Mouse (Mus musculus) gastrocnemius, adult 18-20 months (tissue): Measurements from ENCODE around the gene Slc35g2. TPM values are rescaled to one million over a fixed set of nuclear protein-coding genes. Genes with fewer than 3 reads are reported as not detected.
A peak's percentile ranks its signal among the peaks of the same experiment; 100 is the strongest.

Experiments
- DNase-seq: peaks from one replicate; pipeline ENCODE4 v3.0.0; 2021; ENCODE audit warnings: low spot score
- long read RNA-seq, 2 experiments: library from polyadenylated mRNA; stranded (forward); transcript quantifications; one replicate each; pipeline ENCODE4 v2.0.0; 2021
- total RNA-seq, 2 experiments: library from RNA; stranded (reverse); gene quantifications; 2 replicates each; pipeline ENCODE4 v1.2.3; 2021

The Slc35g2 gene
- total RNA-seq: under 1 TPM; 0.46 to 0.78 TPM
- long read RNA-seq, experiment 1: 0 reads
- long read RNA-seq, experiment 2: 0 reads

DNA sequence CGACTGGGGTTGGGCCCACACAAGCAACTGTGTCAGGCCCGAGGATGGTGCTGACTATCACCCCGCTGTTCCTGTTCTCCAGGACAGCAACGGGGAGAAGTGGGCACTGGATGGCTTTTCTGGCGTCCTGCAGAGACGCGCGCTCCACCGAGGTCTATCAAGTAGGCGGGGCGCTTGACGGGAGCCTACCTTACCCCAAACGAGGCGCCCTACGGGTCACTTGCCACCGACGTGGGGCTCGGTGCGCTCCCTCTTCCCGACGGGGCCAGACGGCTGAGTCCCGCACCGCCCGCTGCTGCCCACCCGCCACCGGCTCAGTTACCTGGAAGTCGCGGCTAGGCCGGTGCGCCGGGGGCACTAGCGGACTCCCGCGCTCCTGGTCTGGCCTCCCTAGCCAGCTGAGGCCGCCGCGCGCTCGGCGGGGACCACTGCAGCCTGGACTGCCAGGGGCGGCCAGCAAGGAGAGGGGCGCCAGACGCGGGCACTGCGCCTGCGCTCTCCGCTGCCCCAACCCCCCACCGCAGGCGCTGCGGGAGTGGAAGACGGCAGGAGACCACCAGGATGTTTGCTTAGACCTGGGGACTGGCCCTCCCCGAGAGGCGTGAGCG lies at the start of gene Slc35g2:
TSS of gene Slc35g2 (minus strand) at position 465 of the 608 bp plus-strand sequence.
- no peak for DNase-seq

DNA sequence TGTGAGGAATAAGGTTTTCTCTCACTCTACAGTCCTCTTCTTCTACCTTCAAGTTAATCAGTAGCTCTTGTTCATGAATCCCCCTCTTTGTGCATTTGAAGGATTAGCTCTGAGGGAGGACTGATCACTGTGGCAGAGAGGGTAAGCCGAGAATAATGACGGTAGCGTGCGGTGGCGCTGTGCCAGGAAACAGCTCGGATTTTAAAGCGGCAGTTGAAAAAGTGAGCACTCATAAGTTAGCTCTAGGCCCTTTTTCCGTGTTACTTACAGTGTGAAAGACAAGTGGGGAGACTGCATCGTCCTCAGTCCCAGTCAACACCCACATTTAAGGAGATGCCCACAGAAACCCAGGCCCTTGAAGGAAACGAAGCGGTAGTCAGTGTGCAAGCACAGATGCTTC lies 46.1 kb upstream of the Slc35g2 start:
- peak; percentile 12 for DNase-seq

DNA sequence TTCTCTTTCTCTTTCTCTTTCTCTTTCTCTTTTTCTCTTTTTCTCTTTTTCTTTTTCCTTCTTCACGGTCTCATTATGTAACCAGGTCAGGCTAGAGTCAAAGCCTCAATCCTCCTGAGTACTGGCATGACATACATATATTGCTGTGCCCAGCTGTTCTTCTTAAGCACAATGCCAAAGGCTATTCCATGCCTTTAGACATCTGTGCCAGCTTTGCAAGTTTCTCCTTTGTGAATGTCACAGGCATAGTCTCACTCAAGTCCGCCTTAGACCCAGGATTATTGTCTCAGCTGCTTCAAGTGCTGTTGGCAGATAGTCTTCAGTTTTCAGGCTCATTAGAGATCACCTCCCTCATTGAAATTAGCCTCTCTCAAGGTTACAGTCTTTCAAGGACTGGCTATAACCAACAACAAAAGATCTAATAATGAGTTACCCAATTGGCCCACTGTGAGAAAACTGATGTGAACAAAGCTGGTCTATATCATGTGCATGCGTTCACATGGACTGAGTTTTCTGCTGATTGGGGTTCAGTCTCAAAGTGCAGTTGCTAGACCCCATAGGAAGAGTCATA lies 42.7 kb upstream of the Slc35g2 start:
- DNase-seq: no peak

DNA sequence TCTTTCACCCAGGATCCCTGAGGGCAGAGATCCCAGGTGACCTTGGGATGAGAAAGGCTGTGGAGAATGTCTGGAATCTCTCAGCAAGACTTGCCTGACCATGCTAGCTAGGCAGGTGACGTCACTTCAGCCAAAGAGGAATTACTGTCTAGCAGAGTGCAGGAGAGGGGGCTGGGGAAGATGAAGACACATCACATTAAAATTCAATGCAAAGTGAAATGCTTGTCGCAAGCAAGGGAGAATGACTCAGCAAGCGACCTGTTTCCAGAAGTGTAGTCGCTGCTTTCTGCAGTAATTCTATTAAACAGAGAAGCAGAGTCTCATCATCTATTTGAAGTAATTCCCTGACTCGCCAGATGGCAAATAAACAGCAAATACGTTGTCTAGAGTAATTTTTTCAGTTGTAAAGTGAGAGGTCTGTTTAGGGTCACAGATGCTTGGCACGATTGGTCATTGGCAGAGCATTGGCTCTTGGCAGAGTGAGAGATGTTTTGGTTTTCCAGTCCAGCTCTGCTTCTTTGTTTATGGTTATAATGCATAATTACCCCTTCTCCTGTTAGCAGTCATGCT lies 35.2 kb upstream of the Slc35g2 start:
- DNase-seq: peak; percentile 2

DNA sequence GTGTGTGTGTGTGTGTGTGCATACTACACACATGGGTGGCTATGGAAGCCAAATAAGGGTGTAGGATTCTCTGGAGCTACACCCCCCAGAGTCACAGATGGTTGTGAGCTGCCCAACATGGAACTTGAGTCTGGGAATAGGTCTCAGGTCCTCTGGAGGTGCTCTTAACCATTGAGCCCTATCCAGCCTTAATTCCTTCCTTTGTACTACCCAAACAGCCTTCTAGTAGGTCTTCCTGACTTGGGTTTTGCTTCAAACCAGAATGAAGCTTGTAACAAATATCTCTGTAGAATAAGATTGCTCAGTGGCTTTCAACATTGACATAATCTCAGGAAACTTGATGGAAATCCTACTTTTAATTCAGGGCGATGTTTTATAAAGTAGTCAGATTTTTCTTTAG lies 34.6 kb upstream of the Slc35g2 start:
- no peak for DNase-seq

DNA sequence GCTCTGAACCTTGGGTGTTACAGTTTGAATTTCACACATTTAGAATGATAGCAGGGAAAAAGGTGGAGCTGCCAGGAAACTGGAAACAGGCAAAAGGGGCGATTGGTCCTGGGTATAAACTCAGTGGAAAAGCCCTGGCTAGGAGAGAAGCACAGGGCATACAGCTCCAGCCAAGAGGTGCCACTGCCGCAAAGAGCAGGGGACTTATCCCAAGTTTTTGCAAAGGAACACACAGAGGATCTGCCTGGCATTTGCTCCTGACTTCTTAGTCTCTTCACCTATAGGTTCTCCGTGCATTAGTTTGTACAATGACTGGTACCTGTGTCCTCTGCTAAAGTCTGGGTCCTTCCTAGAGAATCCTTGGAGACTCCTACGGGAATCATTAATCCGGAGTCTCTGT lies 32.3 kb upstream of the Slc35g2 start:
- no peak for DNase-seq

DNA sequence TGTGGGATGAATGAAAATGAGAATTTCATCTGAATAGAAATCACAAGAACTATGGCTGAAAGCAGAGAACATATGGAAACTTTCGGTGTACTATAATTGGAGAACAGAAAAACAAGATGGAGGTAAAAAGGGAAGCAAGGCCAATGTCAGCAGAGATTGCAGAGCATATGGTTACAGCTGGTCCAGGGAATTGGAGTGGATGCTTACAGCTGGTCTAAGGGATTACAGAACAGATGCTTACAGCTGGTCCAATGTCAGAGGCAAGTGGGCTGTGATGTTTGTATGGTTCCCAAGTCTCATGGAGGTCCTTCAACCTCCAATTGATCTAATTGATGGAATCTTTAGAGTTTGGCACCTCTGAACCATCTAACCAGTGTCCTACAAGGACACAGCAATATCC lies 31.2 kb upstream of the Slc35g2 start:
- DNase-seq: no peak

DNA sequence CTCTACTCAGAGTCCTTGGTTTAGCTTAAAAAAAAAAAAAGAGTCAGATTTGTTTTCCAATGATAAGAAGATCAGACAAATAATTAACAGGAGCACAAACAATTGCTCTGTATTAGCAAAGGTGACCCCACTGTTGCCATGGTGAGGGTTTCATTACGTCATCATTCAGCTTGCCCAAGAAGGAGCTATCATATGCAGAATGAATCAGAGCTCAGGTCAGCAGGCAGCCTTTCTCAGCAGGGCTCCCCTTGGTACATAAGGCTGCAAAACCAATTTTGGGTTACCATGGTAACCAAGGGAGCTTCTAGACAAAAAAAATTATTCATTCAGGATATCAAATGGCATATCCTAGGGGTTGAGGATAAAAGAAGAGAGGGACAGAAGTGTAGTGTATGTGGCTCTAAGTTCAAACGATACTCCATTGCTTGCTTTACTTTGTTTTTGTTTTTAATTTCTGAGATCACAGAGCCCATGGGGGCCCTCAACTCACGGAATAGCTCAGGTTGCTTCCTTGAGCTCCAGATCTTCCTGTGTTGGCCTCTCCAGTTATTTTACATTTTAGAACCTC lies 29.0 kb upstream of the Slc35g2 start:
- no peak for DNase-seq

DNA sequence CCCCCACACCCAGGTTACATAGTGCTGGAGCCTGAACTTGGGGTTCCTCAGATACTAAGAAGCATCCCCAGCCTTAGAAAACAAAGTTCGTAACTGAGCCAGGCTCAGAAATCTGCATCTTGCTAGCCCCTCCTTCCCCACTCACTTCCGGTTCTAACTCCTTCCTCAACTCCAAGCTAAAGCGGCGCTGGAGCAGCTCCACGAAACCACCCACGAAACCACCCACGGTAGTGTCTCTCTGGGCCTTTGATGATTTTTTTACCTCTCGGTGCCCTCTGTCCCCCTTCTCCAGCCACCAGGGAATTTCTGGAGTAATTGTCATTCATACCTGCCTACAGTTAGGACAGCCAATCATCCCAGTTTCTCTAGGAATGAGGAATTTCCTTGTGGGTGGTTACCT lies 26.7 kb upstream of the Slc35g2 start, which contains the start of gene Stag1:
TSS of gene Stag1 (plus strand) at position 253 of the 400 bp plus-strand sequence.
- no peak for DNase-seq

DNA sequence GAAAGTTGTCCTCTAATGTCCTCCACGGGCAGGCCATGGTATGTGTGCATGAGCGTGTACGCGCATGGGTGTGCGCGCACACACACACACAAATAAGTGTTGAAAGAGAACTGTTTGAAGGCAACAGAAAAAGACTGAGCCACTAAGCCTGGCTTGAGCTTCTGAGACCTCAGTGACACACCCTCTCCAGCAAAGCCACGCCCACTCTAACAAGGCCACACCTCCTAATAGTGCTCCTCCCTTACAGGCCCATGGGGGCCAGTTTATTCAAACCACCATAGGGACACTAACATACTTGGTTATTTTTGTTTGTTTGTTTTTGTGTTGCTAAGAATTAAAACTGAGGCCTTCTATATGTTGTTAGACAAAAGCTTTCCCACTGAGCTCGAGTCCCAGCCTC lies 25.4 kb upstream of the Slc35g2 start:
- DNase-seq: no peak

DNA sequence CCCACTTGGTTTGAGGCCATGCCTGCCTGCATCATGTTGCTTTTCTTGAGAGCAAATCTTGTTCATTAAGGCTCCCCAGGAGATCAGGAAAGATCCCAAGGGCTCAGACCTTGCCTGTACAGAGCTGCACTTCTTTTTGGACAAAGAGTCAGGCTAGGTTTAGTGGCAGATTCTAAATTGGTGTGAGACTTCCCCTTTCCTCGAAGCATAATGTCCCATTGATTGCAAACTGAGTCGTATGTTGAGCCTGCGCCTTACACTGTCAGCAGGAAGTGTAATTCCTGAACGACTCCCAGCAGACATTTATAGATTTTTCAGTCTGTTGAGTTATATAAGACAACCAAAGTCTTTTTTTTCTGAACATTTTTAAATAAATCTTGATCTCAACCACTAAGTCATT lies 19.6 kb upstream of the Slc35g2 start:
- no peak for DNase-seq

DNA sequence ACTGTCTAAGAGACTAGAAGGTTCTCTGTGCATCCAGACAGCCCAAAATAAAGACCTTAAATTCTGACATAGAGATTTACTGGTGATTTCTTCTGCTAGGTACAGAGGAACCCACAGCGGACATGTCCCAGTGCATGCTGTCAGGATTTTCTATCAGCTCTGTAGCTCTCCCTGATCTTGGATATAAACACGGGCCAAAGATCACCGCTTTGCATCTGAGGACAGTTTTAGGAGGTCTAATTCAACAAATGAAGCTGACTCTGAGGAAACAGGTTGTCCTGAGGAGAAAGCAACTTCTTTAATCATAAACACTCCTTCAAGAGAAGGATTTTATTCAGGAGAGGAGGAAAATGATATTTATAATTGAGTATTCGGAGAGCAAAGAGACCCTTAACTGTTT lies 13.1 kb upstream of the Slc35g2 start:
- DNase-seq: no peak

DNA sequence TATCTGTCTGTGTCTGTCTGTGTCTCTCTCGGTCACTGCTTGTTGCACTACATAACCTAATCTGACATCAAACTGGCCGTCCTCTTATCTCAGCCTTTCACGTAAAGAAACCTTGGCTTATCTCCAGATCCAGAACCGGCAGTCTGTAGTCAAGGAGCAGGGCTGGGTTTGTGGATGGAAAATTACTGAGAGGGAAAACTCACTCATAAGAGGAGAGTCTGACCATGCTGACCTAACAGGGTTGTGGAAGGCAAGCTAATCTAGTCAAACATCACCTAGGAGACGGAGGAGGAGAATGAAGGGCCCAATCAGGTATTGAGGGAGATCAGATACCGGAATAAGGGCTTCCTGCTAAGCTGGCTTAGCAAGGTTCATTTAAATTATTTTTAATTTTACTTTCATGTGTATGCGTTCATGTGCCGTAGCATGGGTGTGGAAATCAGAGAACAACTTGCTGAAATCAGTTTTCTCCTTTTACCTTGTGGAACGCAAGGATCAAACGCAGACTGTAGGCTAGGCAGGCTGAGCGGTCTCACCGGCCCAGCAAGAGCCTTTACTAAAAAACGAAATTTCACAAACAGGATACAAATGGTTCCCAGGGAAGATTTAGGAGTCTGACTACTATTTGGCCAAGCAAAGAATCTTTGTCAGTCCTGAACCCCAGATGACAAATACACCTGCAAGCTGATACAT lies 12.1 kb upstream of the Slc35g2 start:
- no peak for DNase-seq

DNA sequence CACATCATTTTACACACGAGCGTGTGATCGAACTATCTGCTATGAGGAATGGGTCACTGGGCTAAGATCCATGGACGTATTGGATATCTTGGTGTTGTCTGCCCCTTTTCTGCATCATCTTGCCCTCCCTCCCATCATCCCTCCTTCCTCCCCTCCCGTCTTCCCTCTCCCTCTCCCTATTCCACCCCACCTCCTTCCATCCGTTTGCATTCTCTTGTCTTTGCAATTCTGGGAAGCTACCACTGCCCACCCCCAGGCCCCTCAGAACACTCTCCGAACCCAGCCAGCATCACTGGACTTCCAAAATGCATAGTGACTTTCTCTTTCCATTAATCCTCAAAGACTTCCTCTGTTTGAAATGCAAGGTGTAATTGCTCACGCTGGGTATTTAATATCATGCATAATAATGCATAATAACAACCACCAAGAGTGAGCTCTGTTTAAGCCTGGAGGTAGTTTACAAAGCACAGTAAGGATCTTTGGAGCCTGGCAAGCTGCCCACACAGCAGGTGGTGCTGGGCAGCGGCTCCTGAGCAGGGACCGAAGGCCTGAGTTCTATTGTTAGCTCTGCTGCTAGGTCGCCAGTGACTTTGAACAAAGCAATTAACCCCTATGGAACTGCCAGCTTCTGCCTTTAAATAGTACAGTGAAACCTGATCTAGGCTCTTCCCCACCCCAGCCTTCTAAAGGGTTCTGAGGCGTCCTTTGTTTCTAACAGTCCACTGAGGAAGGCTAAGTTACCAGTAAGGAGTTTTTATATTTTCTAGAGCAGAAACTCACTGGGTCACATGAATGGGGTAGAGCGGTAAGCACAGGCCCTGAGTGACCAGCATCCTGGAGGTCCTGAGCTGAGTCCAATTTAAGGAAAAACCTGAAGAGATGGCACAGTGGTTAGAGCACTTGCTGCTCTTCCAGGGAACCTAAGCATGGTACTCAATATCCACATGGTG lies 10.9 kb upstream of the Slc35g2 start:
- DNase-seq: no peak

DNA sequence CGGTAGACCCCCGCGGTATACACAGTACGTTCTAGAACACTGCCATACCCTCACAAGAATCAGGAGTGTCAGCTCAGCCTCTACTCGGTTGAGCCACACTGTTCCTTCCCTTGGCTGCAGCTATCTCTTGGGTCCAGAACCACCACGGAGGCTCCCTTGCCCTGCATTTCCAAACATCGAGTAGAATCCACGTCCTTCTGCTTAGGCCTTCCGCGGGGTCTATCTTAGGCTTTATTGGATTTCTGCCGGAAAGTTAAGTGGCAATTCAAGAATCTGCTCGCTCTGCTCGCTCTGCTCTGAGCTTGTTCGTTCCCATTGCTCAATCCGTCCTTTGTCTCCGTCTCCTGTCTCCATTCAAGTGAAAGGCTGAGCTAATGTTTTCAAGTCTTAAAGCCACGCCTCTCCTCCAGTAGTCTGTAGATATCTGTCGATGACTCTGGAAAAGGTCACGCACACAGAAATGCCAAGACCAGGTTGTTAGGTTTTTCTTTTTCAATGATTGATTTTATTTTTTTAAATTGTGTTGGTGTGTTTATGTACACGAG lies 9.4 kb upstream of the Slc35g2 start:
- DNase-seq: no peak

DNA sequence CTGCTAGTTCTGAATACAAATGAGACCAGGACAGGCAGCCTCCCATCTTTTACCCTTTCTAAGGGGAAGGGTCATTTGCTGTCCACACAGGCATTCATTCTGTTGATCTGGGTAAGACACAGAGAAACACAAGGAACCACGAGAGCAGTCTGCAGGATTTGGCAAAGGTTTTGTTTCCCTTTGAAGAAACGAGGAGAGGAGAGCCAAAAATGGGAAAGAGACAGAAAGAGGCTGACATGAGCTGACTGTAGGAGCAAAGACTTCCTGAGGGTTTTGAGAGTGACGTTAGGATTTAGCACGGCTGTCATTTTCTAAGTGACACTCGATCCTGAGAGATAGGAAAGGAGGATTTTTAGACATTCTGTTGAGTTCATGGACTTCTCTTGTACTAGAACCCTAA lies 3.1 kb upstream of the Slc35g2 start:
- no peak for DNase-seq

DNA sequence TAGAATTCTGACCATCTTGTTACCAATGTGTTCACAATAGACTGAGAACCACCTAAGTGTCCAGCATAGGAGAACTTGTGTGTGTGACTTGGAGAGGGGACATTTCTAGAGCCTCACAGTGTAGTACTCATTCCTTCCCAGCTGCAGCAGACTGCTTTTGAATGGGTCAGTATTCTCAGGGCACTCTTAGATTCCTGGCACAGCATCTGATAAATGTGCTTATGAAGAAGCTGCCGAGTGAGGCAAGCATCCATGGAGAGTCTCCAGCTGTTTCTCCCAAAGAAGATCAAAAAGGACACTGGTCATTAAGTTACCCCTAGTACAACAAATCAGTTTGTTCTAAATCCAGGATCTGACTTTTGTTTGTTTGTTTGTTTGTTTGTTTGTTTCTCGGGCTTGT lies 2.4 kb upstream of the Slc35g2 start:
- no peak for DNase-seq

DNA sequence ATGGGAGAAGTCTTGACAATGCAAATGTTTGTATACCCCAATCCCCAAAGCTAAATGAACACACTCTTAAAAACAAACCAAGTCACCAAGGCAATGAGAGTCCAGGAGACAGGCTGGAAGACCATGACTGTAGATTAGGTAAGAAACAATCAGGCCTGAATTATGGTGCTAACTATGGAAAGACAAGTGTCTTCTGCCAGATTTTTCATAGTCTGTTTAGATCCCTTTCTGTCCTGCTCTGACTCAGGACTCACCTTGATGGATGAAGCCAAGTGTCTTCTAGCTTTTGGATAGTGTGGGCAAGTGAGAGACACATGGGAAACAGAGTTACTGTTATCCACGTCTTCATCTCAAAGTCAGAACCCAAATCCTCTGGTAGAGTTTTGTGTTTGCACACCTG lies 621 bp upstream of the Slc35g2 start:
- no peak for DNase-seq

DNA sequence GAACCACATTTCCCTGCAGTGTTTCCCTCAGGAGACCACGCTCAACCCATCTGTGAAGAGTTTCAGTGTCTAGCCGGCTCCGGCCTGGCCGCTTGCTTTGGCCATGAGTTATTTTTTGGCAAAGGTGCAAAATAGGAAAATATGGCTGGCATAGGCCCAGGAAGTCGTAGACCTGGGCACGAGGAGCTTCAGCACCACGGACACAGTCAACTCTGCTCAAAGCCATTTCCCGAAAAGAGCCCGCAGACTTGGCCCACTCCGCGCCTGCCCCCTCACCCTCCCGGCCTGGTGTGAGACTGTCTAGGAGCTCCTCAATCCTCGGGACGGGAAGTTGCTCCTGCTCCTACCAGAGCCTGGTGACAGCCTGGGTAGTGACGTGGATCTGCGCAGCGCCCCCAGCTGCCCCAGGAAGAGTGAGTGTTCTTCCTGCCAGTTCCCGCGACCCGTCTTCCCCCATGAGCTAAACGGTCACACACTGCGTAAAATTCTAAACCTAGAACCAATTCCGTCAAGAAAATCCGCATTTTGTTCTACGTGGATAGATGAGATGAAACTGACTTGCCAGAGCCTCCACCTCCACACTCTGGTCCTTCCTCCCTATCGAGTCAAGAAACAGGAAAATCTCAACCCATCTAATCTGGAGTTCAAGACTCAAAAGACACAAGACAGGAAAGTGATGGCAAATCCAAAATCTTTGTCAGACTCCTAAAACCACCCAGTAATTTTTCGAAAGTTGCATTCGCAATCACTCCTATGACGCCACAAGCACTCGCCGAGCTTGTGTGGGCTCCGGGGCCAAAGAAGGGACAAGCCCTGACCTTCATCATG lies 878 bp downstream of the Slc35g2 start:
- no peak for DNase-seq
